Comparison of ENCODE assay signal across 23 mouse cellular contexts in the genomic region with DNA sequence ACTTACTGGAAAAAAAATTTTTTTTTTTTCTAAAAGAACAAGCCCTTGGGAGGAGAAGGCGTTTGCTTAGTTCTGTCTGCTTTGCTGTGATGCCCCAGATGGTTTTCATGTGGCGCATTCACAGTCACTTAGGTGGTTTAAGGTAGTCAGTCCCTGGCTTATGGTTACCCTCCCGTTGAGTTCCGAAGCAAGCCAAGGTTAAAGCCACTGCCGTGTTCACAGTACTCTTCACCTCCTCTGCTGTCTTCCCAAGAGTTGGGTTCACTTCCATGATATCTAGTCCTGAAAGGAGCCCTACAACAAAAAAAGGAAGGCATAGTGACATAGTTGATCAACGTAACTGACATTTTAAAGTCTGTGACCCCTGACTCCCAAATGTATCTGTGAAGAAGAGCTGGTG. TPM values are rescaled to one million over a fixed set of nuclear protein-coding genes. Genes with fewer than 3 reads are reported as not detected.
DNase-seq lines count a peak whose midpoint lies in the region; ATAC-seq and TF ChIP-seq lines count a peak whose summit lies in the region.
"Had no signal": no experiment of that assay in that cellular context is flagged by ENCODE, and none has a peak within 500 bp of the region (broad histone marks: within the 10 kb centered on the region; RNA-seq: fewer than 3 reads in every experiment).

No protein-coding gene starts in this region.

- WGBS in heart, embryonic 10.5 days: 86% methylated on average over 6 of the region's 6 CpGs
- WGBS in liver, adult 2 months: 53% methylated on average over 6 of the region's 6 CpGs
- 86% methylated on average over 6 of the region's 6 CpGs for WGBS in liver, embryonic 11.5 days
- WGBS in midbrain, embryonic 11.5 days: 92% methylated on average over 6 of the region's 6 CpGs
- 91% methylated on average over 6 of the region's 6 CpGs for WGBS in midbrain, embryonic 13.5 days

- TF ChIP-seq CTCF in liver, adult 2 months (IDR thresholded peaks at IDR 0.05; ENCODE audit: low read depth, low read length): no peak

- H3K9ac ChIP-seq in liver, adult 2 months (ENCODE audit: low read depth, low read length): no peak overlapping the region
- H3K9ac ChIP-seq in liver, embryonic 11.5 days (ENCODE audit: low read depth, low read length): no peak overlapping the region
- no peak overlapping the region for H3K9ac ChIP-seq in midbrain, embryonic 11.5 days (ENCODE audit: low read length)
- no peak overlapping the region for H3K9ac ChIP-seq in midbrain, embryonic 13.5 days (replicated peaks)

- peaks cover 55% of the 10 kb centered on the region for H3K36me3 ChIP-seq in heart, embryonic 10.5 days
- H3K36me3 ChIP-seq in liver, adult 2 months (ENCODE audit: control insufficient read depth, insufficient read depth, low read length): peaks cover 54% of the 10 kb centered on the region
- H3K36me3 ChIP-seq in liver, embryonic 11.5 days (ENCODE audit: control insufficient read depth, insufficient read depth, low read length): peaks cover 20% of the 10 kb centered on the region
- H3K36me3 ChIP-seq in midbrain, embryonic 11.5 days (ENCODE audit: control insufficient read depth, insufficient read depth, low read length): peaks cover 12% of the 10 kb centered on the region
- peaks cover 64% of the 10 kb centered on the region for H3K36me3 ChIP-seq in midbrain, embryonic 13.5 days

- intact Hi-C loops in heart, postnatal 25 days (cut with DNase I): no loop called here

- H3K79me2 ChIP-seq in liver, adult 2 months (ENCODE audit: control insufficient read depth, insufficient read depth, low read length): no peaks in the 10 kb centered on the region

- H3K9me3 ChIP-seq in heart, embryonic 10.5 days: no peaks in the 10 kb centered on the region
- H3K9me3 ChIP-seq in liver, embryonic 11.5 days (ENCODE audit: control insufficient read depth, low read length): no peaks in the 10 kb centered on the region
- H3K9me3 ChIP-seq in midbrain, embryonic 11.5 days (ENCODE audit: control insufficient read depth, low read length): no peaks in the 10 kb centered on the region
- H3K9me3 ChIP-seq in midbrain, embryonic 13.5 days: no peaks in the 10 kb centered on the region
- H3K9me3 ChIP-seq: G1E had no signal

- peak; percentile 61 for DNase-seq in heart, adult 11 months
- no peak for DNase-seq in heart, postnatal 25 days (ENCODE audit: low spot score)
- peak; percentile 28 for DNase-seq in heart, embryonic 10.5 days (ENCODE audit: low spot score)
- no peak for DNase-seq in heart, adult 8-10 months (ENCODE audit: low spot score)
- DNase-seq in liver, adult 2 months (ENCODE audit: extremely low read depth, low read depth, low spot score): peak; percentile 58
- DNase-seq in liver, embryonic 11.5 days (ENCODE audit: low spot score): no peak
- DNase-seq in midbrain, embryonic 11.5 days (ENCODE audit: low spot score, missing footprints): peak; percentile 75
- DNase-seq: adrenal gland, adult 2 months; adrenal gland, adult 8-10 months; adrenal gland, postnatal 10 days; adrenal gland, postnatal 14 days; adrenal gland, postnatal 25 days; adrenal gland, postnatal 36 days; B cell, adult 2 months; cerebellum, adult 11 months; cerebellum, adult 11-12 months had no signal

- no peak overlapping the region for H3K4me2 ChIP-seq in liver, embryonic 11.5 days
- no peak overlapping the region for H3K4me2 ChIP-seq in midbrain, embryonic 11.5 days
- H3K4me2 ChIP-seq in midbrain, embryonic 13.5 days (replicated peaks): no peak overlapping the region

- no peak for TF ChIP-seq POLR2A in liver, adult 2 months (IDR thresholded peaks at IDR 0.05; ENCODE audit: extremely low read depth, insufficient read depth, low read length)

- ATAC-seq in liver, embryonic 11.5 days (replicated peaks; ENCODE audit: low FRiP score): no peak
- ATAC-seq in midbrain, embryonic 11.5 days (ENCODE audit: low FRiP score): no peak
- ATAC-seq in midbrain, embryonic 13.5 days: no peak
- ATAC-seq: activated CD4-positive, CD25-positive, alpha-beta regulatory T cell, adult 4 months; CD4-positive, CD25-positive, alpha-beta regulatory T cell, adult 4 months; Patski had no signal

- no peaks in the 10 kb centered on the region for H3K27me3 ChIP-seq in heart, embryonic 10.5 days (ENCODE audit: insufficient read depth, poor library complexity, severe bottlenecking)
- no peaks in the 10 kb centered on the region for H3K27me3 ChIP-seq in liver, adult 2 months (ENCODE audit: control insufficient read depth, insufficient read depth, low read length)
- no peaks in the 10 kb centered on the region for H3K27me3 ChIP-seq in liver, embryonic 11.5 days (replicated peaks; ENCODE audit: control insufficient read depth, insufficient read depth, low read length)
- no peaks in the 10 kb centered on the region for H3K27me3 ChIP-seq in midbrain, embryonic 11.5 days (ENCODE audit: control insufficient read depth, insufficient read depth, low read length)
- no peaks in the 10 kb centered on the region for H3K27me3 ChIP-seq in midbrain, embryonic 13.5 days
- H3K27me3 ChIP-seq: CH12.LX, Patski had no signal

- no peak overlapping the region for H3K27ac ChIP-seq in heart, embryonic 10.5 days
- no peak overlapping the region; the same call in 1 of the 2 replicates for H3K27ac ChIP-seq in liver, adult 2 months (replicated peaks; ENCODE audit: insufficient read depth, low read depth, low read length)
- H3K27ac ChIP-seq in liver, embryonic 11.5 days (ENCODE audit: low read depth, low read length): no peak overlapping the region
- no peak overlapping the region for H3K27ac ChIP-seq in midbrain, embryonic 11.5 days (ENCODE audit: low read depth, low read length)
- no peak overlapping the region for H3K27ac ChIP-seq in midbrain, embryonic 13.5 days

- no peaks in the 10 kb centered on the region for H3K4me1 ChIP-seq in heart, embryonic 10.5 days
- no peaks in the 10 kb centered on the region for H3K4me1 ChIP-seq in liver, adult 2 months (ENCODE audit: control insufficient read depth, insufficient read depth, low read length)
- H3K4me1 ChIP-seq in liver, embryonic 11.5 days (replicated peaks; ENCODE audit: control insufficient read depth, insufficient read depth, low read length): no peaks in the 10 kb centered on the region
- no peaks in the 10 kb centered on the region for H3K4me1 ChIP-seq in midbrain, embryonic 11.5 days (ENCODE audit: control insufficient read depth, insufficient read depth, low read length)
- no peaks in the 10 kb centered on the region for H3K4me1 ChIP-seq in midbrain, embryonic 13.5 days (replicated peaks)

- no peak overlapping the region for H3K4me3 ChIP-seq in heart, embryonic 10.5 days
- no peak overlapping the region for H3K4me3 ChIP-seq in liver, adult 2 months (ENCODE audit: insufficient read depth, low read depth, low read length)
- no peak overlapping the region for H3K4me3 ChIP-seq in liver, embryonic 11.5 days (ENCODE audit: low read depth, low read length)
- H3K4me3 ChIP-seq in midbrain, embryonic 11.5 days (ENCODE audit: low read depth, low read length): no peak overlapping the region
- H3K4me3 ChIP-seq in midbrain, embryonic 13.5 days (replicated peaks): no peak overlapping the region

RNA-seq across cellular contexts. Expression of a gene that starts 11.8 kb away (rescaled TPM):
- under 1 TPM in 1 of 2 experiments, not detected in 1; 0.17 TPM for total RNA-seq in heart, postnatal 25 days (2021)
- polyA plus RNA-seq in heart, embryonic 10.5 days (2016; fragmentation: Nextera tagmentation; extraction: Ambion mirVana): 1.4 and 12.7 TPM in 2 replicates
- total RNA-seq in heart, adult 8-10 months (2022): not detected
- total RNA-seq in liver, adult 2 months (2014; rRNA removed): 2,242 and 2,352 TPM in 2 replicates
- 513 and 650 TPM in 2 replicates for polyA plus RNA-seq in liver, adult 2 months (2012; rRNA removed)
- polyA plus RNA-seq in liver, embryonic 11.5 days (2014; fragmentation: Nextera tagmentation; extraction: Ambion mirVana): 5.0 and 5.5 TPM in 2 replicates
- 1.9 and 2.0 TPM in 2 replicates for polyA plus RNA-seq in midbrain, embryonic 11.5 days (2014; fragmentation: Nextera tagmentation; extraction: Ambion mirVana)
- polyA plus RNA-seq in midbrain, embryonic 13.5 days (2015; fragmentation: Nextera tagmentation; extraction: Ambion mirVana): 0.81 and 1.4 TPM in 2 replicates
- total RNA-seq: adrenal gland, postnatal 25 days; G1E; MEL had no signal
- polyA plus RNA-seq: G1E had no signal

RNA-seq across cellular contexts. Expression of a gene that starts 45.7 kb away (rescaled TPM):
- 10 to 100 TPM; 14.7 to 15.6 TPM for total RNA-seq in heart, postnatal 25 days (2021)
- 16.2 and 18.6 TPM in 2 replicates for polyA plus RNA-seq in heart, embryonic 10.5 days (2016; fragmentation: Nextera tagmentation; extraction: Ambion mirVana)
- total RNA-seq in heart, adult 8-10 months (2022): 10 to 100 TPM; 10.1 to 13.7 (median 12.7) TPM
- total RNA-seq in liver, adult 2 months (2014; rRNA removed): 7.7 and 9.6 TPM in 2 replicates
- 5.5 and 6.2 TPM in 2 replicates for polyA plus RNA-seq in liver, adult 2 months (2012; rRNA removed)
- 20.0 and 22.0 TPM in 2 replicates for polyA plus RNA-seq in liver, embryonic 11.5 days (2014; fragmentation: Nextera tagmentation; extraction: Ambion mirVana)
- polyA plus RNA-seq in midbrain, embryonic 11.5 days (2014; fragmentation: Nextera tagmentation; extraction: Ambion mirVana): 31.2 TPM in 2 replicates
- polyA plus RNA-seq in midbrain, embryonic 13.5 days (2015; fragmentation: Nextera tagmentation; extraction: Ambion mirVana): 30.5 and 32.8 TPM in 2 replicates

Comparison
In these comparisons a context has a peak if more than half of its experiments do, and no peak if none do; other contexts are left out.
1. DNase-seq: peak in heart, adult 11 months (single experiment), heart, embryonic 10.5 days (single experiment), liver, adult 2 months (single experiment) and midbrain, embryonic 11.5 days (single experiment); none in heart, postnatal 25 days (single experiment), heart, adult 8-10 months (single experiment) and liver, embryonic 11.5 days (single experiment).
2. RNA of a gene that starts 11.8 kb away (polyA plus RNA-seq): 513 to 650 TPM in liver, adult 2 months; 1.4 to 12.7 TPM in heart, embryonic 10.5 days, 5.0 to 5.5 TPM in liver, embryonic 11.5 days, 1.9 to 2.0 TPM in midbrain, embryonic 11.5 days and 0.81 to 1.4 TPM in midbrain, embryonic 13.5 days; every median in the first group is over 10 times any median in the second.